Mouse (Mus musculus): ENCODE measurements around the gene Zranb2. TPM values are rescaled to one million over a fixed set of nuclear protein-coding genes. Genes with fewer than 3 reads are reported as not detected.

Zranb2 gene
- total RNA-seq, 1 experiment, result 72.6 TPM

GRCm38 (mm10) chr3:157565196-157565595 is 31.2 kb downstream of the Zranb2 start:
- H3K9ac ChIP-seq (ENCODE audit: insufficient read depth, low read depth, low read length, poor library complexity, severe bottlenecking), result no peak overlapping the region
- in situ Hi-C loops (cut with MboI; ENCODE audit: low sequenced_read_pairs in 2 of 2, unreplicated experiment in 2 of 2), result loop anchor here in 1 of 2 experiments (10.0 kb wide), 1 partner anchor 150 kb away; no protein-coding TSS in a partner anchor
- DNase-seq (ENCODE audit: low read depth, low spot score), result no peak
- no peak for TF ChIP-seq HCFC1 (IDR thresholded peaks at IDR 0.05; ENCODE audit: borderline replicate concordance, insufficient read depth, low read length)
- TF ChIP-seq ZNF384 (IDR thresholded peaks at IDR 0.05; ENCODE audit: low read depth, low read length), result no peak
- TF ChIP-seq ZC3H11A (IDR thresholded peaks at IDR 0.05; ENCODE audit: borderline replicate concordance, low read depth, low read length), result peak; percentile 58
- TF ChIP-seq MAFK (IDR thresholded peaks at IDR 0.05; ENCODE audit: insufficient read depth, low read depth, low read length), result no peak
- no peak for TF ChIP-seq CHD2 (IDR thresholded peaks at IDR 0.05; ENCODE audit: low read depth, low read length)
- no peaks in the 10 kb centered on the region for H3K36me3 ChIP-seq (ENCODE audit: control insufficient read depth, insufficient read depth, low read length, poor library complexity, severe bottlenecking)
- H3K27ac ChIP-seq (ENCODE audit: insufficient read depth, low read depth, low read length, poor library complexity, severe bottlenecking), result no peak overlapping the region
- no peaks in the 10 kb centered on the region for H3K9me3 ChIP-seq (ENCODE audit: control insufficient read depth, insufficient read depth, low read depth, low read length)
- H3K4me1 ChIP-seq (ENCODE audit: control insufficient read depth in 2 of 2, insufficient read depth in 2 of 2, low read length in 2 of 2, poor library complexity in 1 of 2), result peaks cover 0 to 5% of the 10 kb centered on the region in 2 experiments; a peak in 1 of 4 replicates
- no peak overlapping the region for H3K4me3 ChIP-seq (ENCODE audit: insufficient read depth in 1 of 2, low read depth in 1 of 2, low read length in 2 of 2, poor library complexity in 1 of 2, severe bottlenecking in 1 of 2)

DNA sequence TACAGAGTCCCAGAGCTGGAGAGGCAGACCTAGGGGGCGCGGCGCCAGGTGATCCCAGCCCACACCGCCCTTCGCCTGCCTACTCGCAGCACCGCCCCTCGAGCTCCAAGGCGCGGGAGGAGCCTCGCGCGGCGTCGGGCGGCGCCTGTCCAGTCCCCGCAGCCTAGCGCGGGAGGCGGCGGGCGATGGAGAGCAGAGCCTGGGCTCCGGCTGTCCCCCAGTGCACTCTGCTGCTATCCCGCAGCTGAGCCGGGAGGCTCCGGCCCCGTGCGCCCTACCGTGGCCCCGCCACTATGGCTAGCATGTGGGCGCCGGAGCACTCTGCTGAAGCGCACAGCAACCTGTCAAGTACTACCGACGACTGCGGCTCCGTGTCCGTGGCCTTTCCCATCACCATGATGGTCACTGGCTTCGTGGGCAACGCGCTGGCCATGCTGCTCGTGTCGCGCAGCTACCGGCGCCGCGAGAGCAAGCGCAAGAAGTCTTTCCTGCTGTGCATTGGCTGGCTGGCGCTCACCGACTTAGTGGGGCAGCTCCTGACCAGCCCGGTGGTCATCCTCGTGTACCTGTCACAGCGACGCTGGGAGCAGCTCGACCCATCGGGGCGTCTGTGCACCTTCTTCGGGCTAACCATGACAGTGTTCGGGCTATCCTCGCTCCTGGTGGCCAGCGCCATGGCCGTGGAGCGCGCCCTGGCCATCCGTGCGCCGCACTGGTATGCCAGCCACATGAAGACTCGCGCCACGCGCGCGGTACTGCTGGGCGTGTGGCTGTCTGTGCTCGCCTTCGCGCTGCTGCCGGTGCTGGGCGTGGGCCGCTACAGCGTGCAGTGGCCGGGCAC is 33.0 kb downstream of the Zranb2 start, which contains the start of gene Ptger3:
Gene Ptger3 (plus strand): TSS at position 168 of the 841 bp plus-strand sequence.
- in situ Hi-C loops (cut with MboI; ENCODE audit: low sequenced_read_pairs in 2 of 2, unreplicated experiment in 2 of 2), result loop anchor here in 1 of 2 experiments (10.0 kb wide), 1 partner anchor 148 kb away; no protein-coding TSS in a partner anchor
- H3K27ac ChIP-seq (ENCODE audit: insufficient read depth, low read depth, low read length, poor library complexity, severe bottlenecking), result no peak within 1 kb of the TSS
- no peak for DNase-seq (ENCODE audit: low read depth, low spot score)

GRCm38 (mm10) chr3:157567566-157568132 is 33.7 kb downstream of the Zranb2 start:
- DNase-seq (ENCODE audit: low read depth, low spot score), result no peak
- TF ChIP-seq HCFC1 (IDR thresholded peaks at IDR 0.05; ENCODE audit: borderline replicate concordance, insufficient read depth, low read length) (no peak), ZNF384 (IDR thresholded peaks at IDR 0.05; ENCODE audit: low read depth, low read length) (no peak), MAFK (IDR thresholded peaks at IDR 0.05; ENCODE audit: insufficient read depth, low read depth, low read length) (no peak), ZC3H11A (IDR thresholded peaks at IDR 0.05; ENCODE audit: borderline replicate concordance, low read depth, low read length) (no peak)
- H3K9ac ChIP-seq (ENCODE audit: insufficient read depth, low read depth, low read length, poor library complexity, severe bottlenecking), result peak overlapping the region; percentile 17; the same call in 1 of the 2 replicates

More for the DNA sequence above, 33.0 kb downstream of the Zranb2 start, which contains the start of gene Ptger3:
- peaks cover 0 to 5% of the 10 kb centered on the region in 2 experiments; a peak in 1 of 4 replicates for H3K4me1 ChIP-seq (ENCODE audit: control insufficient read depth in 2 of 2, insufficient read depth in 2 of 2, low read length in 2 of 2, poor library complexity in 1 of 2)
- H3K36me3 ChIP-seq (ENCODE audit: control insufficient read depth, insufficient read depth, low read length, poor library complexity, severe bottlenecking), result no peaks in the 10 kb centered on the region
- H3K9ac ChIP-seq (ENCODE audit: insufficient read depth, low read depth, low read length, poor library complexity, severe bottlenecking), result peak within 1 kb of the TSS; percentile 22
- TF ChIP-seq ZNF384 (IDR thresholded peaks at IDR 0.05; ENCODE audit: low read depth, low read length), result no peak
- no peak for TF ChIP-seq ZC3H11A (IDR thresholded peaks at IDR 0.05; ENCODE audit: borderline replicate concordance, low read depth, low read length)
- no peak for TF ChIP-seq MAFK (IDR thresholded peaks at IDR 0.05; ENCODE audit: insufficient read depth, low read depth, low read length)
- TF ChIP-seq HCFC1 (IDR thresholded peaks at IDR 0.05; ENCODE audit: borderline replicate concordance, insufficient read depth, low read length), result no peak
- TF ChIP-seq CHD2 (IDR thresholded peaks at IDR 0.05; ENCODE audit: low read depth, low read length), result no peak
- no peaks in the 10 kb centered on the region for H3K9me3 ChIP-seq (ENCODE audit: control insufficient read depth, insufficient read depth, low read depth, low read length)
- H3K4me3 ChIP-seq (ENCODE audit: insufficient read depth in 1 of 2, low read depth in 1 of 2, low read length in 2 of 2, poor library complexity in 1 of 2, severe bottlenecking in 1 of 2), result peak within 1 kb of the TSS; percentile 66

DNA sequence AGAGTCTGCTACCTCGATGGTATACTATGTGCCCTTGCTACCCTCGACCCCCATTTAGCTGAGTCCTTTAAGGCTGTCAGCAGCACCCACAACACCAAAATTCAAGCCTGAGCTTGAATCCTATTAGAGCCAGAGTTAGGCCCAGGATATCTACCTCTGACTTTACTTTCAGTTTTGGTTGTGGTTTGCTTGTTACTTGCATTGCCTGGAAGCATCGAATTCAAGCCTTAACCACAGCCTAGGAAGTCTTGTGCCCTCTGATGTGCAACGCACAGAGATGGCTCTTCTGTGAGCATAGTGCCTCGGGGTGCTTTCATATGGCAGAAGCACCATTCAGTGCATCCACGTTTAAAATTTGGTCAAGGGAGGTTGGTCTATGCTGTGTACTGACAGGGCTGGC is 38.1 kb downstream of the Zranb2 start:
- DNase-seq (ENCODE audit: low read depth, low spot score), result no peak
- Histone ChIP-seq H3K4me3 (ENCODE audit: insufficient read depth in 1 of 2, low read depth in 1 of 2, low read length in 2 of 2, poor library complexity in 1 of 2, severe bottlenecking in 1 of 2) (no peak overlapping the region), H3K9ac (ENCODE audit: insufficient read depth, low read depth, low read length, poor library complexity, severe bottlenecking) (no peak overlapping the region), H3K4me1 (ENCODE audit: control insufficient read depth in 2 of 2, insufficient read depth in 2 of 2, low read length in 2 of 2, poor library complexity in 1 of 2) (peaks cover 0 to 5% of the 10 kb centered on the region in 2 experiments; a peak in 1 of 4 replicates), H3K36me3 (ENCODE audit: control insufficient read depth, insufficient read depth, low read length, poor library complexity, severe bottlenecking) (no peaks in the 10 kb centered on the region), H3K9me3 (ENCODE audit: control insufficient read depth, insufficient read depth, low read depth, low read length) (no peaks in the 10 kb centered on the region), H3K27ac (ENCODE audit: insufficient read depth, low read depth, low read length, poor library complexity, severe bottlenecking) (no peak overlapping the region)
- in situ Hi-C loops (cut with MboI; ENCODE audit: low sequenced_read_pairs in 2 of 2, unreplicated experiment in 2 of 2), result no loop called here
- TF ChIP-seq CHD2 (IDR thresholded peaks at IDR 0.05; ENCODE audit: low read depth, low read length), result no peak
- TF ChIP-seq ZC3H11A (IDR thresholded peaks at IDR 0.05; ENCODE audit: borderline replicate concordance, low read depth, low read length), result no peak
- TF ChIP-seq HCFC1 (IDR thresholded peaks at IDR 0.05; ENCODE audit: borderline replicate concordance, insufficient read depth, low read length), result no peak
- no peak for TF ChIP-seq MAFK (IDR thresholded peaks at IDR 0.05; ENCODE audit: insufficient read depth, low read depth, low read length)
- TF ChIP-seq ZNF384 (IDR thresholded peaks at IDR 0.05; ENCODE audit: low read depth, low read length), result no peak

More at GRCm38 (mm10) chr3:157567566-157568132, 33.7 kb downstream of the Zranb2 start:
- Histone ChIP-seq H3K36me3 (ENCODE audit: control insufficient read depth, insufficient read depth, low read length, poor library complexity, severe bottlenecking) (no peaks in the 10 kb centered on the region), H3K4me1 (ENCODE audit: control insufficient read depth in 2 of 2, insufficient read depth in 2 of 2, low read length in 2 of 2, poor library complexity in 1 of 2) (peaks cover 0 to 5% of the 10 kb centered on the region in 2 experiments; a peak in 1 of 4 replicates), H3K9me3 (ENCODE audit: control insufficient read depth, insufficient read depth, low read depth, low read length) (no peaks in the 10 kb centered on the region), H3K27ac (ENCODE audit: insufficient read depth, low read depth, low read length, poor library complexity, severe bottlenecking) (no peak overlapping the region), H3K4me3 (ENCODE audit: insufficient read depth in 1 of 2, low read depth in 1 of 2, low read length in 2 of 2, poor library complexity in 1 of 2, severe bottlenecking in 1 of 2) (peak overlapping the region; percentile 66)
- in situ Hi-C loops (cut with MboI; ENCODE audit: low sequenced_read_pairs in 2 of 2, unreplicated experiment in 2 of 2), result loop anchor here in 1 of 2 experiments (10.0 kb wide), 1 partner anchor 147 kb away; no protein-coding TSS in a partner anchor

All from ES-E14 (cell line).